Mouse (Mus musculus) embryo, embryonic 10.5 days (tissue): ENCODE results near the gene Psma1.

Experiments
- DNase-seq: peaks from one replicate; pipeline ENCODE4 v3.0.0-alpha.2; 2015; ENCODE audit warnings: low spot score

Psma1 gene

DNA sequence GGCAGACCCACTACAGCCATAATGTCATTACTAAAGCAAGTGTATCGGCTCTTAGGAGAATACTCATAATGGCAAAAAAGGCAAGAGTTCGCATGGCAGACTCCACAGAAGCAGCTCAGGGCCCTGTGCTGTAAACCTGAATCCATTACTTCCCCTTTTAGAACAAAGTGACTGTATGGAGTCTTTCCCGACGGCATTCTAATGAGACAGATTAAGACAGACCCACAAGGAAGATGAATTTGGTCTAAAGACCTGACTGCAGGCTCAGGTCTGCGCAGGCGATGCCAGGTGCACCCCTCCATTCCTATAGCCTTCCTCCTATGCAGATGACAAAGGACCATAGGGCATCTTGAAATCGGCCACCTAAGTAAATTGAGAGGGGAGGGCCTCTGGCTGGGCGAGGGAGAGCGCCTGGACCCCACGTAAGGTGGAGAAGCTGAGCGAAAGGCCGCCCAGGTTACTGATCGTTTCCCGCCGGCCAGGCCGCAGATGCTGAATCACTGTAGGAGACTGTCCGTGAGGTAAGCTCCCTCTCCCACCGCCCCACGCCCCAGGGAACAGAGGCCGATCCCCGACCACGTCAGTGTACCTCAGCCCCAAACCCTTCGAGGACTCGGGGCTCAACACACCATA is 430 bp downstream of the Psma1 start:
- DNase-seq = no peak

DNA sequence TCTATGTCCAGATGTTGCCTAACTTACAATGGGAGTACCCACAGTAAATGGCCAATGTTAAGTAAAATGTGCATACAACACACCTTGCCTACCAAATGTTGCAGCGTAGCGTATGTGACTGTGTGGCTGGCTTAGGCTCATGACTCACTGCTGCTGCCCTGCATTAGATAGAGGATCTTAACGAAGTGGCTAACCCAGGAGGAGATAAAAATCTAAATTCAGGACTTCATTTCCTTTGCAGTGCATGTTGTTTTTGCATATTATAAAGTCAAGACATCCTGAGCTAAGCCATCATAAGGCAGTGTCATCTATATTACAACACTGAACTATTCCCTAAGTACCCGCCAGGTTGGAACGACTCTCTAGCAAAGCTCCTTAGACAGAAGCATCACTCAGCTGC is 7.5 kb downstream of the Psma1 start:
- no peak for DNase-seq

DNA sequence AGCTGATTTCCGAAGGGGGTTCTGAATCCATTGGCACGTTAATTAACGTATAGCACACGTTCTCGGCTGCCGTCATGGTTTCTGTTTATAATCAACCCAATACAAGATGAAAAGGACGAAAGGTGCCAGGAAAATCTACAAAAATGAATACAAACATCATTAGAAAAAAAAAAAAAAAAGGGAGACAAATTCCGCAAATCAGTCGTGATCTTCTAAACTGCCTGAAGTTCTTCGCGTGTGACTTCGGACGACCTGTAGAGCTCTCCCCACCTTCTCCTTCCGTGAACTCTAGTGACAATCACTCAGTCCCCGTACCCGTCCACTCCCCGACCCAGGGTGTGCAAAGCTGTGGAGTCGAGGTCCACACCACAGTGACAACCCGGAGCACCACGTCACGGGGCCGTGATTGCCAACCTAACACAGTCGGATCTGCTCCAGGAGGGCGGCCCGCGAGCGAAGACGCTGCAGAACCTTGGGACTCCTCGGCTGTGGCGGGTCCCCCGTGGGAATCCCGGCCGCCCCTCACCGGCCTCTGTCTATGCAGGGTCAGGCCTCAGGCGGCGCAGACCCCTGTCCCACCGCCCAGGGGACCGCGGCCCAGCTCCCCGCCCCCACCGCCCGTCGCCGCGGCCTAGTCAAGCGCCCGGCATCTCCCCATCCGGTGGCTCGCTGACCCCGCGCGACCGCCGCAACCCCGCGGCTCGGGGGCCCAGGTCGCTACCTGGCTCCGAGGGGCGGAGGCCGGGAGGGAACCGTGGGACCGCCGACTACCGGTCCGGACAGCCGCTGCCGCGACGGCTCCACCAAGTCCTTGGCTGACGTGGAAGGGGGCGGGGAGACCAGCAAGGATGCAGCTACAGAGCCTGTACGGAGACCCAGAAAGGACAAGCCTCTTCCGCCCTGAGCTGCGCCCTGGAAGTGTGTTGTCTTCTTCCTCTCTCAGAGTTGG is 21.8 kb downstream of the Psma1 start, which contains the start of gene Copb1:
Gene Copb1 (minus strand): TSS at position 827 of the 949 bp plus-strand sequence.
- peak; percentile 96 for DNase-seq

DNA sequence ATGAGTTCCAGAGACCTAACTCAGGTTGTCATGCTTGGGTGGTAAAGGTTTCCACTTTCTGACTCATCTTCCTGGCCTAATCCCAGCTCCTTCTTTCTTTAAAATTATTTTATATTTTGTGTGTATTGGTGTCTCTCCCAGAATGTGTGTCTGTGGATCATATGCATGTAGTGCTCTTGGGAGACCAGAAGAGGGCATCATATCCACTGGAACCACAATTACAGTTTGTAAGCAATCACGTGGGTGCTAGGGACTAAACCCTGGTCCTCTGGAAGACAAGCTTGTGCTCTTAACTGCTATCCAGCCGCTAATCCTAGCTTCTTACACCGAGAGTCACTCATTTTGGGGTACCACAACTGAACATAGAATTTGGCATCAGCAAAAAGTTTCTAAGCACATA is 24.2 kb downstream of the Psma1 start:
- DNase-seq = no peak

DNA sequence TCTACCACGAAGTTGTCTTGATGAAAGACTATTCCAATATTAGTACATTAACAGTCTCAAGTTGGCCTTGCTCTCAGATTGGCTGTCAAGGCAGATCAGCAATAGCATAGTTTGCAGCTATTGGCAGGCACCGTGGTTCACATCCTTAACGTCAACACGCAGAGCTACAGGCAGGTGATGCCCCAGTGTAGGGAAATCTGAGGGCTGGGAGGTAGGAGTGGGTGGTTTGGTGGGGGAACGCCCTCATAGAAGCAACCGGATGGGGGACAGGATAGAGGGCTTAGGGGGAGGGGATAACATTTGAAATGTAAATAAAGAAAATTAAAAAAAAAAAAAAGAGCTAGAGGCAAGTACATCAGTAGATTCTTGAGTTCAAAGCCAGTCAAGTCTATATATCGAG is 41.9 kb downstream of the Psma1 start:
- DNase-seq = no peak

DNA sequence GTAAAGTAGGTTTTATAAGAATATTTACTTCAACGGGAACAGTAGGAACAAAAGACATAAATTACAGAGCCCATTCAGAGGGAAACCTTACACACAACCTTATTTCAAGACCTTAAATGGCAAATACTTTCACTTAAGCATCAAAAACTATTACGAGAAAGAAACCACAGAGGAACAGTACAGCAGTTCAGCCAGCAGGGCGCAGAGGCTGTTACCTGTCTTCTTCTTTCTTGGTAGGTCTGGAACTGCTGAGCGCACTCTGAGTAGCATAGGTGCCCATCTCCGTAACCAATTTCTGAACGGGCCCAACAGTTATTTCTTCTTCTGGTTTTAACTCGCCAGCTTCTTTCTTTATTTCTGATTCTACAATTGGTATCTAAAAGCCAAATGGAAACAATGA is 42.9 kb downstream of the Psma1 start:
- DNase-seq = no peak

DNA sequence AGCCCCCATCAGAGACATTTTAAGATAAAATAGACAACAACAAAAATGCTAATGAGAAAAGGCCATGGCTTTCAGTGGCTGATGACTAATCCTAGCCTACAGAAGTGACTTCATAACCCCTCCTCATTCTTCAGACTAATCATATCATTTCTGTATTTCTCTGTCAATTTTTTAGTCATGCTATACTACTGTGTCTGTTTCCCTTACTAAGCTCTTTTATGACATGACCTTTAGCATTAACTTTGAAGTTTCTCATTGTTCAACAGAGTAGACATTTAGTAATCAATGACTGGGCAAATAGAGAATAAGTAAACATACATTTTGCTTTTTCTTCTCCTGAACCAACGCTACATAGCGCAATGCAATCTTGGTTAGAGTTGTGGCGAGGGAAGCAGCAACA is 44.1 kb downstream of the Psma1 start:
- no peak for DNase-seq

DNA sequence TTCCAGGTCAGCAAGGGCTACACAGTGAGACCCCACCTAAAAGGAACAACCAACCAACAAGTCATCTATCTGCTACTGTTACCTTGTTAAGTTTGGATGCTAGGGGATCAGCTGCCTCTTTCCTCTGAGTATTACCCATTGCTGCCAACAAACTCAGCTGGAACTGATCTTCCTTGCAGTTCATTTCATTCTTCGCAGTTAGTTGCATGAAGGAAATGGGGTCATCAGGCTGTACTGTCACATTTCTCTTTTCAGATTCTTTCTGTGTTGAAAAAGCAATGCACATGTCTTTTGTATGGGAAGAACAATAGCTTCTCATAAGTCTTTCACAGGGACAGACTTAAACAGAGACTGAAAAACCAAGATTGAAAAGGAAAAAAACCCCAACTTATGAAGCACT is 49.4 kb downstream of the Psma1 start:
- DNase-seq = no peak

DNA sequence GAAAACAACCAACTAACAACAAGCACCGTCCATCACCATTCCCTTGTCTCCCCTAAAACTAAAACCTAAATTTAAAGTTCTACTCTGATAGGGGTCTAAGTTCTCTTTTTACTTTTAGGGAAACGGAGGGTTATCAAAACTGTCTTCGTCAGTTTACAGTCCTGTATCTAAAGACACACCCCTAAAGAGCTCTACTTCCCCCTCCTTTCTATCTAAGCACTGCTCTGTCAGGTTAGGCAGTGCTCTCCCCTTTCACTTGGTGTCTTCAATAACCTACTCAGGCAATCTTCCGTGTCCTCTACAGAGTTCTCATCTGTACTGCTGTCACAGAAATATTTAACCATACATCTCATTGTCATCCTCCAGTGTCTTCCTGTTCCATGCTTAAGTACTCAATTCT is 55.5 kb downstream of the Psma1 start:
- no peak for DNase-seq

DNA sequence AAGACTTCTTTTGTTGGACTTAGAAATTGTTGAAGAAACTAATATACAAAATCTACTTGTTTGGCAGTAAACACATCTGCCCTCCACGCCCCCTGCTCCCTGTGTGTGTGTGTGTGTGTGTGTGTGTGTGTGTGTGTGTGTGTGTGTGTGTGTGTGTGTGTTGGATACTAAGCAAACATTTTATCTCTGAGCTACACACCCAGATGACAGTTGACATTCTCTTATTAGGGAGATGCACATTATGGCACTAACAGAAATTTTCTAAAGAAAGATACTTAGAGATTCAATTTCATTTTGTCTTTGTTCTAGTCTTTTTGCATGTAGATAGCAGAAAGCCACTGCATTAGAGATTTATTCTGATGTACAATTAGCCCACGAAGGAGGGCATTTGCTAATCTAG is 59.0 kb downstream of the Psma1 start:
- DNase-seq = no peak
